Mouse (Mus musculus) CH12.LX (cell line): ENCODE measurements around the gene Zfp36l1. TPM values are rescaled to one million over a fixed set of nuclear protein-coding genes. Genes with fewer than 3 reads are reported as not detected.

Source experiments
- DNase-seq: peaks from one replicate; pipeline ENCODE4 v3.0.0-alpha.2; 2013; ENCODE audit errors: extremely low read depth
- H3K27ac ChIP-seq: 2 replicates; pipeline ENCODE4 v1.5.1; 2012; ENCODE audit warnings: low read depth, mild to moderate bottlenecking, control low read depth, moderate library complexity; ENCODE audit not compliant: insufficient read depth
- H3K27me3 ChIP-seq: replicated peaks from 2 replicates; pipeline ENCODE3; 2012; ENCODE audit warnings: inconsistent platforms
- H3K36me3 ChIP-seq, 2 experiments: replicated peaks in 1 of 2; 2 replicates each; pipeline versions ENCODE3 to v1.6.1; 2012; ENCODE audit warnings: inconsistent platforms in 1 of 2, low read length in 1 of 2, mild to moderate bottlenecking in 1 of 2, mixed read lengths in 1 of 2, moderate library complexity in 1 of 2; ENCODE audit not compliant: control insufficient read depth in 1 of 2, insufficient read depth in 1 of 2
- H3K4me1 ChIP-seq, 2 experiments: 2 replicates each; pipeline ENCODE4 v1.6.1; 2012; ENCODE audit warnings: inconsistent platforms in 1 of 2, moderate library complexity in 1 of 2; ENCODE audit not compliant: insufficient read depth in 2 of 2, control insufficient read depth in 1 of 2
- H3K4me2 ChIP-seq: 2 replicates; pipeline ENCODE4 v1.6.1; 2012; ENCODE audit warnings: low read depth, mild to moderate bottlenecking, control low read depth; ENCODE audit not compliant: poor library complexity, insufficient read depth, severe bottlenecking
- H3K4me3 ChIP-seq, 3 experiments: fragments of 150-350 bp in 1 of 3; sonication (generic) in 1 of 3; replicated peaks in 1 of 3; 2 replicates each; pipeline versions ENCODE3 to v1.5.1; 2011 to 2012; ENCODE audit warnings: low read depth in 2 of 3, low read length in 2 of 3, mild to moderate bottlenecking in 2 of 3, moderate library complexity in 2 of 3, control low read depth in 1 of 3, improper control_type of control experiment in 1 of 3, inconsistent platforms in 1 of 3, mixed read lengths in 1 of 3; ENCODE audit not compliant: poor library complexity in 1 of 3
- H3K79me2 ChIP-seq: replicated peaks from 2 replicates; pipeline ENCODE4 v1.6.1; 2012; ENCODE audit warnings: mild to moderate bottlenecking, moderate library complexity; ENCODE audit not compliant: control insufficient read depth, poor library complexity, insufficient read depth, severe bottlenecking; ENCODE audit errors: extremely low read depth
- H3K9ac ChIP-seq: 2 replicates; pipeline ENCODE4 v1.6.1; 2012; ENCODE audit warnings: low read depth, mild to moderate bottlenecking, control low read depth, moderate library complexity; ENCODE audit not compliant: insufficient read depth
- H3K9me3 ChIP-seq: replicated peaks from 2 replicates; pipeline ENCODE3; 2012; ENCODE audit warnings: low read length, inconsistent platforms, mixed read lengths
- BHLHE40 ChIP-seq: IDR thresholded peaks from 2 replicates; pipeline ENCODE4 v1.6.1; 2011; ENCODE audit warnings: mild to moderate bottlenecking, low read depth, low read length, improper control_type of control experiment
- CHD1 ChIP-seq: IDR thresholded peaks from 2 replicates; pipeline ENCODE4 v1.6.1; 2012; ENCODE audit warnings: low read depth, low read length, improper control_type of control experiment, inconsistent platforms
- CTCF ChIP-seq, 2 experiments: IDR thresholded peaks in 1 of 2; conservative IDR thresholded peaks in 1 of 2; 2 replicates each; pipeline ENCODE4 v1.5.1; 2011 to 2012; ENCODE audit warnings: low read depth in 2 of 2, low read length in 2 of 2, improper control_type of control experiment in 1 of 2, inconsistent platforms in 1 of 2, mild to moderate bottlenecking in 1 of 2, moderate library complexity in 1 of 2
- ELF1 ChIP-seq: IDR thresholded peaks from 2 replicates; pipeline ENCODE4 v1.6.1; 2014; ENCODE audit warnings: low read depth, mild to moderate bottlenecking, inconsistent platforms, low read length, improper control_type of control experiment
- EP300 ChIP-seq: IDR thresholded peaks from 2 replicates; pipeline ENCODE4 v1.6.1; 2011; ENCODE audit warnings: low read length, improper control_type of control experiment
- ETS1 ChIP-seq: conservative IDR thresholded peaks from 2 replicates; pipeline ENCODE4 v1.6.1; 2012; ENCODE audit warnings: low read depth, mild to moderate bottlenecking, inconsistent platforms, low read length, improper control_type of control experiment, moderate library complexity
- HCFC1 ChIP-seq: IDR thresholded peaks from 2 replicates; pipeline ENCODE4 v1.6.1; 2012; ENCODE audit warnings: low read depth, mild to moderate bottlenecking, inconsistent platforms, low read length, improper control_type of control experiment
- IRF4 ChIP-seq: IDR thresholded peaks from 2 replicates; pipeline ENCODE4 v1.6.1; 2014; ENCODE audit warnings: low read depth, mild to moderate bottlenecking, inconsistent platforms, low read length, improper control_type of control experiment
- JUN ChIP-seq: IDR thresholded peaks from 2 replicates; pipeline ENCODE4 v1.6.1; 2011; ENCODE audit warnings: low read depth, mild to moderate bottlenecking, low read length, improper control_type of control experiment, moderate library complexity; ENCODE audit not compliant: insufficient read depth
- JUND ChIP-seq: conservative IDR thresholded peaks from 2 replicates; pipeline ENCODE4 v1.6.1; 2011; ENCODE audit warnings: low read depth, low read length, improper control_type of control experiment
- KAT2A ChIP-seq: IDR thresholded peaks from 2 replicates; pipeline ENCODE4 v1.6.1; 2012; ENCODE audit warnings: low read length, improper control_type of control experiment, inconsistent platforms; ENCODE audit not compliant: insufficient replicate concordance
- MAFK ChIP-seq: IDR thresholded peaks from 2 replicates; pipeline ENCODE4 v1.6.1; 2011; ENCODE audit warnings: low read length, improper control_type of control experiment; ENCODE audit not compliant: insufficient replicate concordance
- MAX ChIP-seq: IDR thresholded peaks from 2 replicates; pipeline ENCODE4 v1.6.1; 2011; ENCODE audit warnings: low read length, improper control_type of control experiment
- MAZ ChIP-seq: IDR thresholded peaks from 2 replicates; pipeline ENCODE4 v1.6.1; 2012; ENCODE audit warnings: low read depth, mild to moderate bottlenecking, inconsistent platforms, low read length, improper control_type of control experiment, moderate library complexity
- MEF2A ChIP-seq: IDR thresholded peaks from 2 replicates; pipeline ENCODE4 v1.6.1; 2014; ENCODE audit warnings: low read depth, mild to moderate bottlenecking, inconsistent platforms, low read length, improper control_type of control experiment, borderline replicate concordance
- MXI1 ChIP-seq: IDR thresholded peaks from 2 replicates; pipeline ENCODE4 v1.6.1; 2011; ENCODE audit warnings: mild to moderate bottlenecking, low read depth, low read length, improper control_type of control experiment
- MYC ChIP-seq: IDR thresholded peaks from 2 replicates; pipeline ENCODE4 v1.6.1; 2011; ENCODE audit warnings: low read depth, mild to moderate bottlenecking, improper control_type of control experiment, low read length
- NELFE ChIP-seq: IDR thresholded peaks from 2 replicates; pipeline ENCODE4 v1.6.1; 2011; ENCODE audit warnings: low read depth, low read length, improper control_type of control experiment
- NRF1 ChIP-seq: IDR thresholded peaks from 2 replicates; pipeline ENCODE4 v1.6.1; 2014; ENCODE audit warnings: low read depth, mild to moderate bottlenecking, inconsistent platforms, low read length, improper control_type of control experiment, moderate library complexity
- PAX5 ChIP-seq: IDR thresholded peaks from 2 replicates; pipeline ENCODE4 v1.6.1; 2012; ENCODE audit warnings: low read length, inconsistent platforms, mixed read lengths
- POLR2A ChIP-seq: IDR thresholded peaks from 2 replicates; pipeline ENCODE4 v1.6.1; 2011; ENCODE audit warnings: low read depth, mild to moderate bottlenecking, improper control_type of control experiment, low read length
- POLR2AphosphoS2 ChIP-seq: IDR thresholded peaks from 2 replicates; pipeline ENCODE4 v1.6.1; 2011; ENCODE audit warnings: low read depth, low read length, improper control_type of control experiment
- RAD21 ChIP-seq: IDR thresholded peaks from 2 replicates; pipeline ENCODE4 v1.6.1; 2011; ENCODE audit warnings: low read depth, mild to moderate bottlenecking, low read length, improper control_type of control experiment, moderate library complexity
- RCOR1 ChIP-seq: conservative IDR thresholded peaks from 2 replicates; pipeline ENCODE4 v1.6.1; 2012; ENCODE audit warnings: low read depth, mild to moderate bottlenecking, inconsistent platforms, low read length, improper control_type of control experiment
- SIN3A ChIP-seq: IDR thresholded peaks from 2 replicates; pipeline ENCODE4 v1.6.1; 2012; ENCODE audit warnings: low read length, improper control_type of control experiment, inconsistent platforms
- SMC3 ChIP-seq: IDR thresholded peaks from 2 replicates; pipeline ENCODE4 v1.6.1; 2011; ENCODE audit warnings: low read depth, low read length, improper control_type of control experiment
- TCF12 ChIP-seq: IDR thresholded peaks from 2 replicates; pipeline ENCODE4 v1.6.1; 2014; ENCODE audit warnings: low read depth, mild to moderate bottlenecking, inconsistent platforms, low read length, improper control_type of control experiment
- USF1 ChIP-seq: IDR thresholded peaks from 2 replicates; pipeline ENCODE4 v1.6.1; 2014; ENCODE audit warnings: low read depth, mild to moderate bottlenecking, inconsistent platforms, low read length, improper control_type of control experiment
- USF2 ChIP-seq: conservative IDR thresholded peaks from 2 replicates; pipeline ENCODE4 v1.6.1; 2011; ENCODE audit warnings: low read depth, low read length, improper control_type of control experiment
- ZC3H11A ChIP-seq: IDR thresholded peaks from 2 replicates; pipeline ENCODE4 v1.6.1; 2012; ENCODE audit warnings: low read depth, mild to moderate bottlenecking, inconsistent platforms, low read length, improper control_type of control experiment
- ZKSCAN1 ChIP-seq: IDR thresholded peaks from 2 replicates; pipeline ENCODE4 v1.6.1; 2012; ENCODE audit warnings: low read depth, inconsistent platforms, low read length, improper control_type of control experiment, borderline replicate concordance
- ZMIZ1 ChIP-seq: IDR thresholded peaks from 2 replicates; pipeline ENCODE4 v1.6.1; 2012; ENCODE audit warnings: low read depth, mild to moderate bottlenecking, inconsistent platforms, low read length, improper control_type of control experiment
- ZNF384 ChIP-seq: IDR thresholded peaks from 2 replicates; pipeline ENCODE4 v1.6.1; 2012; ENCODE audit warnings: low read depth, low read length, improper control_type of control experiment, inconsistent platforms
- dilution Hi-C: fragments of 300-500 bp; cut with MboI; formaldehyde crosslinking; loops from 2 replicates; pipeline ENCODE4 v1.14.3; 2020; ENCODE audit warnings: low sequenced_read_pairs; ENCODE audit not compliant: extremely low pct_unique_long_range_greater_than_20kb, extremely low pct_ligation_motif_present
- in situ Hi-C: fragments of 300-500 bp; cut with MboI; formaldehyde crosslinking; loops from 3 replicates; pipeline ENCODE4 v1.14.3; 2019; ENCODE audit warnings: low sequenced_read_pairs, low pct_ligation_motif_present, low pct_unique_long_range_greater_than_20kb, mixed read lengths
- polyA plus RNA-seq: library from polyadenylated mRNA; unstranded; fragments of >175 nt; gene quantifications from 2 replicates; pipeline ENCODE4 v1.2.1, GENCODE M21; 2012; ENCODE audit warnings: low read depth; ENCODE audit not compliant: insufficient read length
- total RNA-seq, 2 experiments: library from RNA; depleted of rRNA; stranded (reverse); fragments of 300-350 nt in 1 of 2; fragments of >200 nt in 1 of 2; gene quantifications; 2 replicates each; pipeline ENCODE4 v1.2.3; 2012 to 2014

The Zfp36l1 gene
- total and polyA plus RNA-seq, 3 experiments = 32.7 to 192 (median 50.7) TPM

DNA sequence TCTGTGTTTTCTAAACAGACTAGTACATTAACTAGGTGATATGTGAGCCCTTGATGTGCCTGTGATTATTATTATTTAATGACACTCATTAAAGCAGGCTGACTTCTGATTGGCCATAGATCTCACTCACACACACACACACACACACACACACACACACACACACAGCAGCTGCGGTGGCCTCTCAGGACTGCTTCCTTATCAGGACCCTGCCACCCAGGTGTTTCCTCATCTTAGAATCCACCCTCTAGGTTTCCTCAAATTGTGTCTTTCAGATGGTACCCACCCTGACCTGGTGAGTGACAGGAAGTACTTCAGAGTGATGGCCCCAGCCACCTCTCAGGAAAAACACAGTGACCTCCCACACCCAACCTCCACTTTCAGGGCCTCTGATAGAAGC, 52.0 kb downstream of the Zfp36l1 start:
- no peaks in the 10 kb centered on the region for H3K9me3 ChIP-seq
- H3K36me3 ChIP-seq = no peaks in the 10 kb centered on the region
- no peak overlapping the region for H3K4me2 ChIP-seq
- H3K9ac ChIP-seq = peak overlapping the region; percentile 46; the same call in 1 of the 2 replicates
- TF ChIP-seq PAX5 (no peak), ZNF384 (no peak), ETS1 (peak; percentile 88), POLR2AphosphoS2 (no peak), ZKSCAN1 (no peak), ZMIZ1 (no peak), TCF12 (peak; percentile 98), USF1 (no peak), BHLHE40 (peak; percentile 77), ZC3H11A (no peak), NELFE (no peak), CTCF (conservative IDR thresholded peaks at IDR 0.05 in 1 of 2, IDR thresholded peaks at IDR 0.05 in 1 of 2; ENCODE audit: low read depth in 2 of 2, low read length in 2 of 2) (no peak), KAT2A (no peak), HCFC1 (no peak), MXI1 (no peak), ELF1 (peak; percentile 48; the same call in 1 of the 2 replicates), MAFK (no peak), JUN (no peak), MEF2A (peak; percentile 73), MYC (0 out of 2 replicates have a peak, but pooled peaks have one; percentile 40), IRF4 (peak; percentile 59), RAD21 (no peak), SMC3 (no peak), RCOR1 (peak; percentile 72), CHD1 (no peak), SIN3A (0 out of 2 replicates have a peak, but pooled peaks have one; percentile 55), MAZ (no peak), NRF1 (no peak), POLR2A (0 out of 2 replicates have a peak, but pooled peaks have one; percentile 1), USF2 (no peak), EP300 (peak; percentile 85), MAX (no peak), JUND (no peak)
- H3K27me3 ChIP-seq = no peaks in the 10 kb centered on the region
- peak overlapping the region; percentile 79 for H3K27ac ChIP-seq
- no peaks in the 10 kb centered on the region for H3K79me2 ChIP-seq
- no peak overlapping the region for H3K4me3 ChIP-seq
- H3K4me1 ChIP-seq = peaks cover 50 to 97% of the 10 kb centered on the region in 2 experiments
- in situ Hi-C loops (loop anchor here (5.0 kb wide), 1 partner anchor 54 kb away; no protein-coding TSS in a partner anchor), dilution Hi-C loops (no loop called here)
- DNase-seq = peak; percentile 89
